Mouse (Mus musculus): ENCODE measurements around the gene Atp10a. TPM values are rescaled to one million over a fixed set of nuclear protein-coding genes. Genes with fewer than 3 reads are reported as not detected.

The Atp10a gene
- polyA plus RNA-seq, 1 experiment from 2014 or later = 4.7 TPM

- no peak overlapping the region for H3K27ac ChIP-seq (ENCODE audit: low read length)
- 79% methylated on average over 7 of the region's 7 CpGs for WGBS
- no peak for ATAC-seq (ENCODE audit: insufficient read depth, low FRiP score)
These were observed 42.9 kb downstream of the Atp10a start for GRCm38 (mm10) chr7:58698738-58699442.

GRCm38 (mm10) chr7:58701311-58701710 lies 45.3 kb downstream of the Atp10a start:
- Histone ChIP-seq H3K9me3 (replicated peaks; ENCODE audit: control insufficient read depth, low read length) (no peaks in the 10 kb centered on the region), H3K4me3 (replicated peaks; ENCODE audit: low read length) (no peak overlapping the region), H3K4me2 (ENCODE audit: low read depth, low read length) (no peak overlapping the region), H3K27ac (ENCODE audit: low read length) (no peak overlapping the region), H3K27me3 (ENCODE audit: control insufficient read depth, insufficient read depth, low read length) (no peaks in the 10 kb centered on the region), H3K9ac (ENCODE audit: low read length) (no peak overlapping the region), H3K4me1 (ENCODE audit: control insufficient read depth, insufficient read depth, low read length) (no peaks in the 10 kb centered on the region), H3K36me3 (ENCODE audit: control insufficient read depth, insufficient read depth, low read length) (no peaks in the 10 kb centered on the region)
- 93% methylated on average over 4 of the region's 4 CpGs for WGBS
- no peak for ATAC-seq (ENCODE audit: insufficient read depth, low FRiP score)

More at GRCm38 (mm10) chr7:58698738-58699442, 42.9 kb downstream of the Atp10a start:
- Histone ChIP-seq H3K9ac (ENCODE audit: low read length) (no peak overlapping the region), H3K36me3 (ENCODE audit: control insufficient read depth, insufficient read depth, low read length) (no peaks in the 10 kb centered on the region), H3K4me1 (ENCODE audit: control insufficient read depth, insufficient read depth, low read length) (no peaks in the 10 kb centered on the region), H3K4me3 (replicated peaks; ENCODE audit: low read length) (no peak overlapping the region), H3K4me2 (ENCODE audit: low read depth, low read length) (no peak overlapping the region), H3K9me3 (replicated peaks; ENCODE audit: control insufficient read depth, low read length) (no peaks in the 10 kb centered on the region), H3K27me3 (ENCODE audit: control insufficient read depth, insufficient read depth, low read length) (no peaks in the 10 kb centered on the region)

- no peak for ATAC-seq (ENCODE audit: insufficient read depth, low FRiP score)
- WGBS = 89% methylated on average over 3 of the region's 3 CpGs
- no peaks in the 10 kb centered on the region for H3K9me3 ChIP-seq (replicated peaks; ENCODE audit: control insufficient read depth, low read length)
- H3K4me1 ChIP-seq (ENCODE audit: control insufficient read depth, insufficient read depth, low read length) = no peaks in the 10 kb centered on the region
- no peak overlapping the region for H3K9ac ChIP-seq (ENCODE audit: low read length)
- no peak overlapping the region for H3K4me3 ChIP-seq (replicated peaks; ENCODE audit: low read length)
- H3K4me2 ChIP-seq (ENCODE audit: low read depth, low read length) = no peak overlapping the region
- H3K36me3 ChIP-seq (ENCODE audit: control insufficient read depth, insufficient read depth, low read length) = no peaks in the 10 kb centered on the region
- H3K27me3 ChIP-seq (ENCODE audit: control insufficient read depth, insufficient read depth, low read length) = no peaks in the 10 kb centered on the region
- H3K27ac ChIP-seq (ENCODE audit: low read length) = no peak overlapping the region
These were observed 49.2 kb downstream of the Atp10a start for GRCm38 (mm10) chr7:58705158-58705557.

DNA sequence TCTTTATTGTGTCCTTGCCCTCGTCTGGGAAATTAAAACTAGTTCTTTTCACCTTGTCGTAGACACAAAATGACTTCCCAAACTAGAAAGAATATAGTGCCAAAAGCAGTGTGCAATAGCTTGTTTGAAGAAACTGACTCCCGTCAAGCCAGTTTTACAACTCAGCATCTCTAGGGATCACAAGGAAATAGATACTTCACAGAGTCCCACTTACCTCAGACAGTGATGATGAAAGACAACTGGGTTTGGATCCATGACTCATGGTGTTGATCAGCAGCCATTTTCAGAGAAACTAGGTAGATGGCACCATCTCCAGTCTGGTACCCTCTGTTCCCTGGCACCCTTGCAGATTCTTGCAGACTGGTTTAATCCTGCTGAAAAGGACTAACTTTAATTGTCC lies 53.3 kb downstream of the Atp10a start:
- 75% methylated on average over 3 of the region's 3 CpGs for WGBS
- H3K27ac ChIP-seq (ENCODE audit: low read length) = no peak overlapping the region
- no peak for ATAC-seq (ENCODE audit: insufficient read depth, low FRiP score)
- H3K36me3 ChIP-seq (ENCODE audit: control insufficient read depth, insufficient read depth, low read length) = no peaks in the 10 kb centered on the region
- no peak overlapping the region for H3K4me3 ChIP-seq (replicated peaks; ENCODE audit: low read length)
- no peaks in the 10 kb centered on the region for H3K27me3 ChIP-seq (ENCODE audit: control insufficient read depth, insufficient read depth, low read length)
- no peak overlapping the region for H3K4me2 ChIP-seq (ENCODE audit: low read depth, low read length)
- H3K9ac ChIP-seq (ENCODE audit: low read length) = no peak overlapping the region
- H3K4me1 ChIP-seq (ENCODE audit: control insufficient read depth, insufficient read depth, low read length) = no peaks in the 10 kb centered on the region
- H3K9me3 ChIP-seq (replicated peaks; ENCODE audit: control insufficient read depth, low read length) = no peaks in the 10 kb centered on the region

- 79% methylated on average over 1 of the region's 1 CpGs for WGBS
- Histone ChIP-seq H3K36me3 (ENCODE audit: control insufficient read depth, insufficient read depth, low read length) (no peaks in the 10 kb centered on the region), H3K4me3 (replicated peaks; ENCODE audit: low read length) (no peak overlapping the region), H3K9ac (ENCODE audit: low read length) (no peak overlapping the region), H3K4me1 (ENCODE audit: control insufficient read depth, insufficient read depth, low read length) (no peaks in the 10 kb centered on the region), H3K27ac (ENCODE audit: low read length) (no peak overlapping the region), H3K27me3 (ENCODE audit: control insufficient read depth, insufficient read depth, low read length) (no peaks in the 10 kb centered on the region), H3K4me2 (ENCODE audit: low read depth, low read length) (no peak overlapping the region), H3K9me3 (replicated peaks; ENCODE audit: control insufficient read depth, low read length) (no peaks in the 10 kb centered on the region)
- no peak for ATAC-seq (ENCODE audit: insufficient read depth, low FRiP score)
These were observed 54.3 kb downstream of the Atp10a start for GRCm38 (mm10) chr7:58710312-58710711.

GRCm38 (mm10) chr7:58711811-58712210 lies 55.8 kb downstream of the Atp10a start:
- H3K27ac ChIP-seq (ENCODE audit: low read length) = no peak overlapping the region
- H3K9ac ChIP-seq (ENCODE audit: low read length) = no peak overlapping the region
- H3K36me3 ChIP-seq (ENCODE audit: control insufficient read depth, insufficient read depth, low read length) = no peaks in the 10 kb centered on the region
- H3K4me3 ChIP-seq (replicated peaks; ENCODE audit: low read length) = no peak overlapping the region
- no peak overlapping the region for H3K4me2 ChIP-seq (ENCODE audit: low read depth, low read length)
- ATAC-seq (ENCODE audit: insufficient read depth, low FRiP score) = no peak
- no peaks in the 10 kb centered on the region for H3K27me3 ChIP-seq (ENCODE audit: control insufficient read depth, insufficient read depth, low read length)
- H3K4me1 ChIP-seq (ENCODE audit: control insufficient read depth, insufficient read depth, low read length) = peaks cover 7% of the 10 kb centered on the region; the same call in 1 of the 2 replicates
- 58% methylated on average over 7 of the region's 7 CpGs for WGBS
- no peaks in the 10 kb centered on the region for H3K9me3 ChIP-seq (replicated peaks; ENCODE audit: control insufficient read depth, low read length)

DNA sequence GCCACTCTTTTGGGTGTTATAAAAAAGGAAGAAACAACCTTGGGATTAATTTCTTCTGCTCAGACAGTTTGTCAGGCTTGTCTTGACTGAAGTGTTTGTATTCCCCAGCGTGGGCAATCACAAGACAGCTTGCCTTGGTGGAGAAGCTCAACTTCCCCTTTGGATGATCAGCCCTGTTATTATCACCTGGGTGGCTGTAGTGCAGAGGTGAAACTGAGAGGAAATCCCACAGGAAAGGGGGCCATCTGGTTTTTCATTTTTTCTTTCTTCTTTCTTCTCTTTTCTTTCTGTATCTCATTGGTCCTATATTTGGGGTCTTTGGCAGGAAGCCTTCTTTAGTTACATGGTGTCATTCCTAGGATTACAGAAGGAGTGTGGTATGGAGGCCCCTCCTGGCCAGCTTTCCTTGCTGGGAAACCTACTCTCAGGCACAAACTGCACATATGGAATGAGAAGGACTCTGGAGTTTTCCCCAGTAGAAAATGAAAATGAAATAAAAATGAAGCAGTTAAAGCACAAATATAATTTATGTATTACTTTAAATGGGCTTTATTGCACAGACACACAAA lies 59.7 kb downstream of the Atp10a start:
- Histone ChIP-seq H3K36me3 (ENCODE audit: control insufficient read depth, insufficient read depth, low read length) (no peaks in the 10 kb centered on the region), H3K4me2 (ENCODE audit: low read depth, low read length) (no peak overlapping the region), H3K4me3 (replicated peaks; ENCODE audit: low read length) (no peak overlapping the region), H3K27me3 (ENCODE audit: control insufficient read depth, insufficient read depth, low read length) (no peaks in the 10 kb centered on the region), H3K4me1 (ENCODE audit: control insufficient read depth, insufficient read depth, low read length) (peaks cover 7% of the 10 kb centered on the region; the same call in 1 of the 2 replicates), H3K9ac (ENCODE audit: low read length) (no peak overlapping the region), H3K27ac (ENCODE audit: low read length) (no peak overlapping the region; the same call in 1 of the 2 replicates), H3K9me3 (replicated peaks; ENCODE audit: control insufficient read depth, low read length) (no peaks in the 10 kb centered on the region)
- WGBS = 47% methylated on average over 1 of the region's 1 CpGs
- ATAC-seq (ENCODE audit: insufficient read depth, low FRiP score) = no peak

DNA sequence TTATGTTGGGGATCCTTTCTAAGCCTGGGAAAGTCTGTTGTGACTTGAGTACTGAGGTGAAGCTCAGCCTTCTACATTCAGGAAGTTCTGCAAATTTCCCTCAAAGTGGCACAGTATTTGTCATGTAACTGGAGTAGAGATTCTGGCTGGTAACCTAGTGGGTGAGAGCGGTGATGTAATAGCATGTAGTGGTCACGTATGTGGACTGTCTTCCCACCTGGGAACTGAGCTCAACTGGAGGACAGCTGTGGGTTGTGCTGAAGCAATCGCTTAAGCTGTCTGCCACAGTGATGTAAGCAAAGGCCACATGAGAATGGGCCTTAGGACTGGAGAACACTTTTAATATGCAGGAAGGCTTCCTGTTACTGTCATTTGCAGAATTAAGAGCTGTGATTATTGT lies 60.7 kb downstream of the Atp10a start:
- Histone ChIP-seq H3K27me3 (ENCODE audit: control insufficient read depth, insufficient read depth, low read length) (no peaks in the 10 kb centered on the region), H3K4me1 (ENCODE audit: control insufficient read depth, insufficient read depth, low read length) (peaks cover 7% of the 10 kb centered on the region; the same call in 1 of the 2 replicates), H3K4me3 (replicated peaks; ENCODE audit: low read length) (no peak overlapping the region), H3K27ac (ENCODE audit: low read length) (peak overlapping the region; percentile 17; the same call in 1 of the 2 replicates), H3K36me3 (ENCODE audit: control insufficient read depth, insufficient read depth, low read length) (no peaks in the 10 kb centered on the region), H3K9ac (ENCODE audit: low read length) (no peak overlapping the region), H3K4me2 (ENCODE audit: low read depth, low read length) (no peak overlapping the region), H3K9me3 (replicated peaks; ENCODE audit: control insufficient read depth, low read length) (no peaks in the 10 kb centered on the region)
- no peak for ATAC-seq (ENCODE audit: insufficient read depth, low FRiP score)
- WGBS = 79% methylated on average over 3 of the region's 3 CpGs

- H3K36me3 ChIP-seq (ENCODE audit: control insufficient read depth, insufficient read depth, low read length) = no peaks in the 10 kb centered on the region
- no peak overlapping the region for H3K4me2 ChIP-seq (ENCODE audit: low read depth, low read length)
- no peaks in the 10 kb centered on the region for H3K27me3 ChIP-seq (ENCODE audit: control insufficient read depth, insufficient read depth, low read length)
- H3K9me3 ChIP-seq (replicated peaks; ENCODE audit: control insufficient read depth, low read length) = no peaks in the 10 kb centered on the region
- no peak for ATAC-seq (ENCODE audit: insufficient read depth, low FRiP score)
- no peak overlapping the region for H3K4me3 ChIP-seq (replicated peaks; ENCODE audit: low read length)
- H3K9ac ChIP-seq (ENCODE audit: low read length) = no peak overlapping the region
- 64% methylated on average over 2 of the region's 2 CpGs for WGBS
- H3K27ac ChIP-seq (ENCODE audit: low read length) = no peak overlapping the region
- H3K4me1 ChIP-seq (ENCODE audit: control insufficient read depth, insufficient read depth, low read length) = peaks cover 7% of the 10 kb centered on the region; the same call in 1 of the 2 replicates
These were observed 62.6 kb downstream of the Atp10a start for GRCm38 (mm10) chr7:58718556-58718955.
